Mouse (Mus musculus) myocyte (in vitro differentiated cells): ENCODE measurements at regions not wholly inside any gene's neighbourhood (a gene's known extent, or its start where the extent isn't known, plus 50 kb on each side); places are given as distances from the start of the nearest gene placed in this dataset.

Experiments used
- POLR2A ChIP-seq: IDR thresholded peaks from one replicate; pipeline ENCODE4 v1.6.1; 2011; ENCODE audit warnings: low read depth, mild to moderate bottlenecking, control low read depth, moderate library complexity; ENCODE audit not compliant: insufficient read length
- POLR2AphosphoS2 ChIP-seq: IDR thresholded peaks from one replicate; pipeline ENCODE4 v1.6.1; 2011; ENCODE audit warnings: low read depth, control low read depth; ENCODE audit not compliant: insufficient read length
- SRF ChIP-seq: IDR thresholded peaks from one replicate; pipeline ENCODE4 v1.6.1; 2011; ENCODE audit warnings: low read depth; ENCODE audit not compliant: control insufficient read depth, insufficient read length

GRCm38 (mm10) chr14:71128495-71128894 lies 528.9 kb upstream of the Fam160b2 start:
- no peak for TF ChIP-seq SRF
- TF ChIP-seq POLR2AphosphoS2 = no peak
- TF ChIP-seq POLR2A = no peak
